Mouse (Mus musculus): ENCODE measurements around the gene Eml3. TPM values are rescaled to one million over a fixed set of nuclear protein-coding genes. Genes with fewer than 3 reads are reported as not detected.
"Not testable (repeated sequence)": the region's sequence is repeated elsewhere in the genome, so short reads cannot be mapped to it uniquely, and the experiment has no call there.

Eml3 gene
- polyA plus RNA-seq, 1 experiment from 2014 or later = 7.8 TPM

DNA sequence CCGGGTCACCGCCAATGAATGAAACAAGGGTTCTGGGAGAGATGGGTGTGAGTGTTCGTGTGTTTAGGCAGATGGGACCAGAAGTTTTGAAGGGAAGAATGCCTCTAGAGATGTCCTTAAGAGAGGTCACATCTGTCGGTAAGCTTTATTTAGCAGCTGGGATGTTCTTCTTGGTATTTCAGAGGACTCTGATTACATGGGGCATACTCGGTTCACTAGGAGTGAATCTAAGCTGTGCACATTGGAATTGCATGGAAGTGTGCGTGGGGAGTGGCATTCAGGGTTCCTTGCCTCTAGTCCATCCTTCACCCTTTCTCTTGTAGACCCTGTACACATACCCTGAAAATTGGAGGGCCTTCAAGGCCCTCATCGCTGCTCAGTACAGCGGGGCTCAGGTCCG, 38.5 kb downstream of the Eml3 start:
- WGBS = 11% methylated on average over 9 of the region's 9 CpGs
- peaks cover 26% of the 10 kb centered on the region for H3K36me3 ChIP-seq (ENCODE audit: control insufficient read depth, insufficient read depth, low read length)
- H3K27me3 ChIP-seq (ENCODE audit: control insufficient read depth, insufficient read depth, low read length) = no peaks in the 10 kb centered on the region
- peak overlapping the region; percentile 82 for H3K4me2 ChIP-seq (replicated peaks; ENCODE audit: low read depth, low read length)
- peak overlapping the region; percentile 86 for H3K4me3 ChIP-seq (ENCODE audit: low read depth, low read length)
- ATAC-seq (ENCODE audit: low FRiP score) (no peak), DNase-seq (ENCODE audit: low spot score) (no peak)
- H3K9me3 ChIP-seq (ENCODE audit: control insufficient read depth, low read length) = no peaks in the 10 kb centered on the region
- no peak overlapping the region for H3K27ac ChIP-seq (ENCODE audit: low read depth, low read length)
- peak overlapping the region; percentile 88 for H3K9ac ChIP-seq (ENCODE audit: low read depth, low read length)
- H3K4me1 ChIP-seq (replicated peaks; ENCODE audit: control insufficient read depth, insufficient read depth, low read length) = peaks cover 3% of the 10 kb centered on the region; the same call in 1 of the 2 replicates

DNA sequence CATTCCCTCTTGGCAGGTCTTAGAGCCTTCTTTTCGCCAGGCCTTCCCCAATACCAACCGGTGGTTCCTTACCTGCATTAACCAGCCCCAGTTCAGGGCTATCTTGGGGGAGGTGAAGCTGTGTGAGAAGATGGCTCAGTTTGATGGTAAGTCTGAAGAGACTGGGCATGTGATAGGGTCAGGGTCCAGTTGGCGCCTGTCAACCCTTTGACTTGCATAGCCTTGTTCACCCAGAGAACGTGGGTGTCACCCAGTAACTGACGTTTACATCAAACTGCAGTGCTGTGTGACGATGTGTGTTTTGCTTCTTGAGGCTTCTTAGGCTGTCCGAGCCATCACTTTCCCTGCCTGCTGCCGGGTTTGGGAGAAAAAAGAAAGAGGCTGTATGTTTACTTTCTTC, 43.1 kb downstream of the Eml3 start:
- not testable (repeated sequence) for H3K9ac ChIP-seq (ENCODE audit: low read depth, low read length); DNase-seq (ENCODE audit: low spot score); H3K9me3 ChIP-seq (ENCODE audit: control insufficient read depth, low read length); H3K4me1 ChIP-seq (replicated peaks; ENCODE audit: control insufficient read depth, insufficient read depth, low read length); ATAC-seq (ENCODE audit: low FRiP score); H3K27me3 ChIP-seq (ENCODE audit: control insufficient read depth, insufficient read depth, low read length); H3K27ac ChIP-seq (ENCODE audit: low read depth, low read length); H3K4me2 ChIP-seq (replicated peaks; ENCODE audit: low read depth, low read length); H3K4me3 ChIP-seq (ENCODE audit: low read depth, low read length)
- 92% methylated on average over 8 of the region's 8 CpGs for WGBS
- H3K36me3 ChIP-seq (ENCODE audit: control insufficient read depth, insufficient read depth, low read length) = peaks cover 30% of the 10 kb centered on the region

DNA sequence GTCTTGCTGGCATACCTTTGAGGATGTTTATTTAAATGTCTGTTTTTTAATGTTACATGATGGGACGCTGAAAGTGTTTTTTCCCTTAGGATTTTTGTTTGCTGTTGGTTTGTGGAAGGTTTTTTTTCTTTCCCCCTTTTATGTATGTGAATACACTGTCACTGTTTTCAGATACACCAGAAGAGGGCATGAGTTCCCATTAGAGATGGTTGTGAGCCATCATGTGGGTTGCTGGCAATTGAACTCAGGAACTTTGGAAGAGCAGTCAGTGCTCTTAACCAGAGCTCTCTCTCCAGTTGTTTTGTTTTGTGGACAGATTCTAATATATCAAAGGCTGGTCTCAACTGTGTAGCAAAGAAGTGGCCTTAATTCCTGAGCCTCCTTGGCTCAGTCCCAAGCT, 45.3 kb downstream of the Eml3 start:
- WGBS = 90% methylated on average over 1 of the region's 1 CpGs
- H3K27me3 ChIP-seq (ENCODE audit: control insufficient read depth, insufficient read depth, low read length) = no peaks in the 10 kb centered on the region
- H3K4me2 ChIP-seq (replicated peaks; ENCODE audit: low read depth, low read length) = no peak overlapping the region
- no peak overlapping the region for H3K4me3 ChIP-seq (ENCODE audit: low read depth, low read length)
- no peak overlapping the region for H3K27ac ChIP-seq (ENCODE audit: low read depth, low read length)
- ATAC-seq (ENCODE audit: low FRiP score) = no peak
- no peaks in the 10 kb centered on the region for H3K9me3 ChIP-seq (ENCODE audit: control insufficient read depth, low read length)
- H3K9ac ChIP-seq (ENCODE audit: low read depth, low read length) = no peak overlapping the region
- no peak for DNase-seq (ENCODE audit: low spot score)
- H3K4me1 ChIP-seq (replicated peaks; ENCODE audit: control insufficient read depth, insufficient read depth, low read length) = no peaks in the 10 kb centered on the region
- H3K36me3 ChIP-seq (ENCODE audit: control insufficient read depth, insufficient read depth, low read length) = peaks cover 29% of the 10 kb centered on the region

DNA sequence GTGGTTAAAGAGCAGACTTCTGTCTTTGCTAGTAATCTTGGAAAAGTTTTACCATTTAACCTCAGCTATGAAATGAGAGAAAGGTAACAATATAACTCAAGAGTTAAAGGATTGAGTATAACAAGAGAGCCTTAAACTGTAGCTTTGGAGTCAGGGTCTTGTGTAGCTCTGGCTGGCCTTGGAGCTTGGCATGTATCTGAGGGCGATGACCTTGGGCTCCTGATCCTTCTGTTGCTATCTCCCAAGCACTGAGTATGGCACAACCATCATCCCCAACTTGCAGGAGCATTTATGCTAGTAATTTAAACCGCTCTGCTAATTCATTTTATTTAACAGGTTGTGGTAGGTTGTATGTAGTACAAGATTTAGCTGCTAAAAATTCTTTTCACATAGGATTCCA, 46.1 kb downstream of the Eml3 start:
- Histone ChIP-seq H3K9ac (ENCODE audit: low read depth, low read length) (no peak overlapping the region), H3K27me3 (ENCODE audit: control insufficient read depth, insufficient read depth, low read length) (no peaks in the 10 kb centered on the region), H3K4me2 (replicated peaks; ENCODE audit: low read depth, low read length) (no peak overlapping the region), H3K36me3 (ENCODE audit: control insufficient read depth, insufficient read depth, low read length) (peaks cover 32% of the 10 kb centered on the region), H3K4me1 (replicated peaks; ENCODE audit: control insufficient read depth, insufficient read depth, low read length) (no peaks in the 10 kb centered on the region; the same call in 1 of the 2 replicates), H3K4me3 (ENCODE audit: low read depth, low read length) (no peak overlapping the region), H3K27ac (ENCODE audit: low read depth, low read length) (no peak overlapping the region), H3K9me3 (ENCODE audit: control insufficient read depth, low read length) (no peaks in the 10 kb centered on the region)
- DNase-seq (ENCODE audit: low spot score) = no peak
- 97% methylated on average over 2 of the region's 2 CpGs for WGBS
- ATAC-seq (ENCODE audit: low FRiP score) = no peak

DNA sequence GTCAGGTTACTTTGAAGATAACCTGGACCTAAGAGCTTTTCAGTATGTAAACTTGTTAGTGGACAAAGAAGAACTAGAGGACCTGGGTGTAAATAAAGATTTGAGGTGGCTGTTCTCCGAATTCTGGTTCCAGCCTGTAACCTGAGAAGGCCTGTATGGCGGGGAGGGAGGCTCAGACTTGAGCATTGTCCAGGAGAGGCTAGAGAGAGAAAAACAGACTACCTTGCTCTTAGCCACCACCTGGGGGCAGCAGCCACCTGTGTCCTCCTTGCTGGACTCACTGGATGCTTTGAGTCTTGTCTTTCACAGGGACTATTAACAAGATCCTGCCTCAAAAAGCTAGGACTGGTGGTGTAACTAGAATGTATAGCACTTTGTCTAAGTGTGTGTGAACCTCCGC, 47.2 kb downstream of the Eml3 start:
- H3K27ac ChIP-seq (ENCODE audit: low read depth, low read length) = no peak overlapping the region
- peak; percentile 67 for DNase-seq (ENCODE audit: low spot score)
- H3K4me2 ChIP-seq (replicated peaks; ENCODE audit: low read depth, low read length) = no peak overlapping the region
- no peak overlapping the region for H3K9ac ChIP-seq (ENCODE audit: low read depth, low read length)
- H3K36me3 ChIP-seq (ENCODE audit: control insufficient read depth, insufficient read depth, low read length) = peaks cover 24% of the 10 kb centered on the region
- no peaks in the 10 kb centered on the region; the same call in 1 of the 2 replicates for H3K4me1 ChIP-seq (replicated peaks; ENCODE audit: control insufficient read depth, insufficient read depth, low read length)
- H3K27me3 ChIP-seq (ENCODE audit: control insufficient read depth, insufficient read depth, low read length) = no peaks in the 10 kb centered on the region
- H3K4me3 ChIP-seq (ENCODE audit: low read depth, low read length) = no peak overlapping the region
- ATAC-seq (ENCODE audit: low FRiP score) = peak; percentile 63
- 48% methylated on average over 3 of the region's 3 CpGs for WGBS
- H3K9me3 ChIP-seq (ENCODE audit: control insufficient read depth, low read length) = no peaks in the 10 kb centered on the region

DNA sequence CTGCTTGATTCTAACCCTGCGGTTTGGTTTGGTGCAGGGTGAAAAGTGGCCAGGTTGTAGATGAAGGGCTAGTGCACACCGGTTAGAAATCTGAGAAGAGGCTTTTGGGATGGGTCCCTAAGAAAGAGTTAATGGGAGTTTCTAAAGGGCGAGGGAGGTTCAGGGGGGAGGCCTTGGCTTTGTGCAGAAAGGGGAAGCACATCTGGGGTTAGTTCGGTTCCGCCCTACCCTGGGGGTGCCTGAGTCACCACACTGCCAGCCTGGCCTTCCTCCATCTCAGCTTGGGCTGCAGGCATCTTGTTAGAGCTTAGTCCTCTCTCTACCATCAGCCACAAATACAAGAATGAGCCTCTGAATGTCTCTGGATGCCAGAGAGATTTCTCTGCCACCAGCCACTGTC, 51.4 kb downstream of the Eml3 start:
- H3K4me2 ChIP-seq (replicated peaks; ENCODE audit: low read depth, low read length) = no peak overlapping the region
- peaks cover 11% of the 10 kb centered on the region for H3K36me3 ChIP-seq (ENCODE audit: control insufficient read depth, insufficient read depth, low read length)
- H3K9me3 ChIP-seq (ENCODE audit: control insufficient read depth, low read length) = no peaks in the 10 kb centered on the region
- ATAC-seq (ENCODE audit: low FRiP score) (no peak), DNase-seq (ENCODE audit: low spot score) (no peak)
- peaks cover 6% of the 10 kb centered on the region; the same call in 1 of the 2 replicates for H3K4me1 ChIP-seq (replicated peaks; ENCODE audit: control insufficient read depth, insufficient read depth, low read length)
- no peak overlapping the region for H3K9ac ChIP-seq (ENCODE audit: low read depth, low read length)
- 53% methylated on average over 5 of the region's 5 CpGs for WGBS
- no peaks in the 10 kb centered on the region for H3K27me3 ChIP-seq (ENCODE audit: control insufficient read depth, insufficient read depth, low read length)
- H3K27ac ChIP-seq (ENCODE audit: low read depth, low read length) = no peak overlapping the region
- H3K4me3 ChIP-seq (ENCODE audit: low read depth, low read length) = no peak overlapping the region

DNA sequence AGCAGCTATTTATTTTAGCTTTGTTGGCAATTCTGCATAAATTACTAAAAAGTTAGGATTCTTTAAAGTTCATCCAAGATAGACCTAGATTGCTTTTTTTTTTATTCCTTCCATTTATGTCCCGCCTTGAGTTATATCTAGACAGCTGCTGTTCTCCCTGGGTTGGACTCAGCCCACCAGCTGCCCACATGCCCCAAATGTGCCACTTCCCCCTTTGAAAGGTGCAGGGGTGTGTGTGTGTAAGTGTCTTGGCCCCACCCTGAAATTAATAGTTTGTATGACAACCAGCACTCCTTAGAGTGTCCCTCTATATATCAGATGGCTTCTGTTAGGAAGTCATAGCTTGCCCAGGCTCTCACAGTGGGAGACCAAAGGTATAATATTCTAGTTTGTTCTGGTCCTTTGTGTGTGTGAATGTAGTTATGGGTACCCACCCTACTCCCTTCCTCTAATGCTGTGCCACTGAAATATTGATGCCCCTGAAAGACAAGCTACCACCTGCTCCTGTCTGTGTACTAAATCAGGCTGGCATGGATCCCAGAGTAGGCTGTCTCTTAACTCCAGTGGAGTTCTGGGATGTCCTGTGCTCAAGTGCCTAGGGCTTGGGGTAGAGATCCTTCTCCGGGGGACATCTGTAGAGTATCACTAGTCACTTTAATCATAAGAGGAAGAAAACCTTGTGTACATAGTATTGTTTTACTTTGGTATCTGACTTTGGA, 52.3 kb downstream of the Eml3 start:
- peaks cover 9% of the 10 kb centered on the region for H3K36me3 ChIP-seq (ENCODE audit: control insufficient read depth, insufficient read depth, low read length)
- no peak for DNase-seq (ENCODE audit: low spot score)
- WGBS = 79% methylated on average over 2 of the region's 2 CpGs

DNA sequence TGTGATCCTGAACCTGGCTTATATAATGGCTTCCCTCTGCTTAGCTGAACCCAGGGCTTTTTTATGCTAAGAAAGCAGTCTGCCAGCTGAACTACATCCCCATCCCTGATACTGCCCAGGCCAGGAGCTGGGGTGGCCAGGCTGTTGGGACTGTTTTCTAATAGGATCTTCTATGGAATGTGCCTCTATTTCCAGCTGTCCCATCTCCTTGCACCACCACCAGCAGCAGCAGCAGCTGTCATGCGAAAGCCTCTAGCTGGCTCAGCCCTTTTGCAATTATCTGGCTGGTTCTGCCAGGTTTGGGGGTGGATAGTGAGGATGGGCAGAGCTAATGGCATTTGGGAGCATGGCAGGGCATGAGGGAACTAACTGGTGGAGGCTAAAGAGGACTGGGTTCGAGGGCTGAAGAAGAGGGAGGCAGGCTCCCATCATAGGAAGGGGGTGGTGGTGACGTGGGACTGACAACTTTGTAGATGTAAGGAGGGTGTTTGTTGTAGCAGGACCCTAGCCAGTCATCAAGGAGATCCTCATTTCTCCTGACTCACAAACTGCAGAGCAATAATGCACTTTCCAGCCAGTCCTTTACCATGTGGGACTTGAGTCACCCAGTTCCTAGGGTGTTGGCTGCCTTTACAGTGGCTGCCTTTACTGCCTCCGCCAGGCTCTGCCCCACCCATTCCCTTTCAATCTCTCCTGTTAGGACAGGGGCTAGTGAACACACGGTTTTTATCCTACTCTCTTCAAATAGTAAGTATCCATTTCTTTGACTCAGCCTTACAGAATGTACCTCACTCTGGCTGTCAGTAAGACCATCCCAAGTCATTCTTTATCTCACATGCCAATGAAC, 53.2 kb downstream of the Eml3 start:
- H3K27me3 ChIP-seq (ENCODE audit: control insufficient read depth, insufficient read depth, low read length) = no peaks in the 10 kb centered on the region
- ATAC-seq (ENCODE audit: low FRiP score) = no peak
- H3K9ac ChIP-seq (ENCODE audit: low read depth, low read length) = no peak overlapping the region
- H3K27ac ChIP-seq (ENCODE audit: low read depth, low read length) = no peak overlapping the region
- H3K4me3 ChIP-seq (ENCODE audit: low read depth, low read length) = no peak overlapping the region
- no peaks in the 10 kb centered on the region for H3K9me3 ChIP-seq (ENCODE audit: control insufficient read depth, low read length)
- peaks cover 6% of the 10 kb centered on the region; the same call in 1 of the 2 replicates for H3K4me1 ChIP-seq (replicated peaks; ENCODE audit: control insufficient read depth, insufficient read depth, low read length)
- DNase-seq (ENCODE audit: low spot score) = no peak
- 55% methylated on average over 5 of the region's 5 CpGs for WGBS
- no peak overlapping the region for H3K4me2 ChIP-seq (replicated peaks; ENCODE audit: low read depth, low read length)
- H3K36me3 ChIP-seq (ENCODE audit: control insufficient read depth, insufficient read depth, low read length) = peaks cover 9% of the 10 kb centered on the region

More for the DNA sequence above, 52.3 kb downstream of the Eml3 start:
- ATAC-seq (ENCODE audit: low FRiP score) = no peak
- Histone ChIP-seq H3K27me3 (ENCODE audit: control insufficient read depth, insufficient read depth, low read length) (no peaks in the 10 kb centered on the region), H3K9me3 (ENCODE audit: control insufficient read depth, low read length) (no peaks in the 10 kb centered on the region), H3K27ac (ENCODE audit: low read depth, low read length) (no peak overlapping the region), H3K9ac (ENCODE audit: low read depth, low read length) (no peak overlapping the region), H3K4me1 (replicated peaks; ENCODE audit: control insufficient read depth, insufficient read depth, low read length) (peaks cover 6% of the 10 kb centered on the region; the same call in 1 of the 2 replicates), H3K4me3 (ENCODE audit: low read depth, low read length) (no peak overlapping the region), H3K4me2 (replicated peaks; ENCODE audit: low read depth, low read length) (no peak overlapping the region)

Data from hindbrain, embryonic 11.5 days (tissue).